Mouse (Mus musculus) stomach, postnatal 0 days (tissue): ENCODE measurements around the gene Rasgrp2.

ENCODE experiments used
- CTCF ChIP-seq: IDR thresholded peaks from 2 replicates; pipeline ENCODE4 v1.5.1; 2016; ENCODE audit warnings: antibody characterized with exemption, low read depth, mild to moderate bottlenecking, moderate library complexity
- EP300 ChIP-seq: optimal IDR thresholded peaks from 2 replicates; pipeline ENCODE3; 2016; ENCODE audit warnings: antibody characterized with exemption

- TF ChIP-seq EP300 (no peak), CTCF (no peak)
Observed at GRCm38 (mm10) chr19:6376643-6377042, 22.5 kb upstream of the Rasgrp2 start.
